ENCODE assay signal across 10 mouse cellular contexts in the genomic region with DNA sequence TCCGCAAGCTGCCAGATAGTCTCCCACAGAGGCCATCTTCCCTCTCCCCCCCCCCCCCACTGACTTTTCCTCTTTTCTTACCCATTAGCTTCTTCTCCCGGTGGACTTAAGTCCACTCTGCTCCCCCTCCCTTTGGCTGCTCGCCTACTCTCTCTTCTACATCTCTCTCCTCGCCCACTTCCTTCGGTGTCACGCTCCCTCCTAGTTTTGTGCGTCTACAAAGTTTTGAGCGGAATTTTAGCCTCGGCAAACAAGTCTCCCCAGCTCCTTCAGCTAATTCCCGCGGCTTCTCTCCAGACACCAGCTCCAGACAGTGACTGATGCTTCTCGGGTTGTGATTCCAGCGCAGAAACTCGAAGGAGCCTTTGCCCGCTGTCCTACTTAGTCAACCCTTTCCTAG. TPM values are rescaled to one million over a fixed set of nuclear protein-coding genes. Genes with fewer than 3 reads are reported as not detected.
DNase-seq lines count a peak whose midpoint lies in the region; ATAC-seq and TF ChIP-seq lines count a peak whose summit lies in the region.
"Had no signal": no experiment of that assay in that cellular context is flagged by ENCODE, and none has a peak within 500 bp of the region (broad histone marks: within the 10 kb centered on the region; RNA-seq: fewer than 3 reads in every experiment).

No protein-coding gene starts in this region.

- H3K9ac ChIP-seq in embryonic facial prominence, embryonic 12.5 days: no peak overlapping the region
- H3K9ac ChIP-seq in hindbrain, embryonic 15.5 days: peak overlapping the region; percentile 51; the same call in 1 of the 2 replicates
- H3K9ac ChIP-seq in lung, postnatal 0 days (replicated peaks; ENCODE audit: low read depth): no peak overlapping the region

- no peak for TF ChIP-seq CTCF in brain, embryonic 14.5 days (IDR thresholded peaks at IDR 0.05; ENCODE audit: borderline replicate concordance, extremely low read depth, insufficient read depth, insufficient read length)
- no peak for TF ChIP-seq CTCF in lung, postnatal 0 days (IDR thresholded peaks at IDR 0.05)

- no peak for TF ChIP-seq EP300 in lung, postnatal 0 days (IDR thresholded peaks at IDR 0.05)

- 1% methylated on average over 15 of the region's 15 CpGs for WGBS in embryonic facial prominence, embryonic 12.5 days
- 2% methylated on average over 15 of the region's 15 CpGs for WGBS in hindbrain, embryonic 15.5 days
- 3% methylated on average over 15 of the region's 15 CpGs for WGBS in lung, postnatal 0 days

- no peak overlapping the region for H3K27ac ChIP-seq in embryonic facial prominence, embryonic 12.5 days
- H3K27ac ChIP-seq in hindbrain, embryonic 15.5 days (replicated peaks): peak overlapping the region; percentile 84
- H3K27ac ChIP-seq in lung, postnatal 0 days (ENCODE audit: low read length): no peak overlapping the region

- peaks cover 25% of the 10 kb centered on the region for H3K4me1 ChIP-seq in embryonic facial prominence, embryonic 12.5 days
- peaks cover 48% of the 10 kb centered on the region for H3K4me1 ChIP-seq in hindbrain, embryonic 15.5 days (replicated peaks)
- no peaks in the 10 kb centered on the region for H3K4me1 ChIP-seq in lung, postnatal 0 days (ENCODE audit: insufficient read depth, low read depth, low read length)

- H3K27me3 ChIP-seq in embryonic facial prominence, embryonic 12.5 days: peaks cover 63% of the 10 kb centered on the region
- peaks cover 25% of the 10 kb centered on the region for H3K27me3 ChIP-seq in hindbrain, embryonic 15.5 days
- peaks cover 33% of the 10 kb centered on the region for H3K27me3 ChIP-seq in lung, postnatal 0 days (replicated peaks; ENCODE audit: insufficient read depth, low read length)

- peak overlapping the region; percentile 11 for H3K4me3 ChIP-seq in embryonic facial prominence, embryonic 12.5 days
- peak overlapping the region; percentile 48 for H3K4me3 ChIP-seq in hindbrain, embryonic 15.5 days
- no peak overlapping the region for H3K4me3 ChIP-seq in lung, postnatal 0 days (ENCODE audit: low read depth, low read length)

- H3K9me3 ChIP-seq in embryonic facial prominence, embryonic 12.5 days: no peaks in the 10 kb centered on the region
- no peaks in the 10 kb centered on the region for H3K9me3 ChIP-seq in hindbrain, embryonic 15.5 days
- no peaks in the 10 kb centered on the region for H3K9me3 ChIP-seq in lung, postnatal 0 days (ENCODE audit: low read length)

- H3K4me2 ChIP-seq in embryonic facial prominence, embryonic 12.5 days (replicated peaks): 0 out of 2 replicates have a peak overlapping the region, but pooled peaks have one; percentile 24
- peak overlapping the region; percentile 74 for H3K4me2 ChIP-seq in hindbrain, embryonic 15.5 days
- H3K4me2 ChIP-seq in lung, postnatal 0 days (replicated peaks; ENCODE audit: low read depth, low read length): no peak overlapping the region
- H3K4me2 ChIP-seq: heart, embryonic 11.5 days had no signal

- TF ChIP-seq POLR2A in brain, embryonic 14.5 days (IDR thresholded peaks at IDR 0.05; ENCODE audit: borderline replicate concordance, extremely low read depth, insufficient read depth, insufficient read length, poor library complexity, severe bottlenecking): no peak

- no peaks in the 10 kb centered on the region for H3K36me3 ChIP-seq in embryonic facial prominence, embryonic 12.5 days
- H3K36me3 ChIP-seq in hindbrain, embryonic 15.5 days: no peaks in the 10 kb centered on the region
- H3K36me3 ChIP-seq in lung, postnatal 0 days (ENCODE audit: insufficient read depth, low read length): no peaks in the 10 kb centered on the region

- DNase-seq in brain, embryonic 14.5 days (ENCODE audit: low read depth): peak; percentile 51
- peak; percentile 21 for DNase-seq in neural tube, embryonic 10.5 days (ENCODE audit: extremely low spot score, low spot score)
- DNase-seq in kidney, postnatal 10 days: no peak
- DNase-seq in layer of hippocampus, adult 18-20 months (ENCODE audit: low spot score in 2 of 2): no peak
- no peak for DNase-seq in lung, postnatal 0 days (ENCODE audit: low spot score)
- DNase-seq: kidney, adult 18-20 months had no signal

- no peak for ATAC-seq in embryonic facial prominence, embryonic 12.5 days (ENCODE audit: insufficient number of reproducible peaks, insufficient read depth, low FRiP score, low TSS enrichment)
- ATAC-seq in hindbrain, embryonic 15.5 days (ENCODE audit: low FRiP score, low read depth): no peak
- ATAC-seq in megakaryocyte progenitor cell, adult 5-6 weeks (replicated peaks; ENCODE audit: poor library complexity): no peak
- no peak for ATAC-seq in lung, postnatal 0 days

RNA-seq across cellular contexts. Expression of gene Adcyap1, which starts 0.4 kb away (rescaled TPM):
- polyA plus RNA-seq in brain, embryonic 14.5 days (2012; rRNA removed): 12.7 and 20.2 TPM in 2 replicates
- 3.3 TPM in 2 replicates for polyA plus RNA-seq in embryonic facial prominence, embryonic 12.5 days (2016; fragmentation: Nextera tagmentation; extraction: Ambion mirVana)
- polyA plus RNA-seq in hindbrain, embryonic 15.5 days (2015; fragmentation: Nextera tagmentation; extraction: Ambion mirVana): 28.4 and 33.8 TPM in 2 replicates
- total RNA-seq in layer of hippocampus, adult 18-20 months (2021): 1 to 10 TPM; 4.5 to 8.3 TPM
- not detected in 2 replicates for total RNA-seq in megakaryocyte progenitor cell, adult 5-6 weeks (2015)
- not detected in 2 replicates for total RNA-seq in megakaryocyte progenitor cell, adult 5-6 weeks (2017)
- polyA plus RNA-seq in lung, postnatal 0 days (2015; fragmentation: Nextera tagmentation; extraction: Ambion mirVana): 0.17 and 0.20 TPM in 2 replicates

Comparison
In these comparisons a context has a peak if more than half of its experiments do, and no peak if none do; other contexts are left out.
1. DNase-seq: peak in brain, embryonic 14.5 days (single experiment) and neural tube, embryonic 10.5 days (single experiment); none in kidney, postnatal 10 days (single experiment), layer of hippocampus, adult 18-20 months (0 of 2) and lung, postnatal 0 days (single experiment).